Mouse (Mus musculus): ENCODE data around the gene Dner.
A peak's percentile ranks its signal among the peaks of the same experiment; 100 is the strongest.

Dner gene

GRCm38 (mm10) chr1:84695517-84696411, at the start of gene Dner:
TSS of gene Dner (minus strand) at chr1:84696221.
- DNase-seq (ENCODE audit: low read depth), result peak; percentile 34

GRCm38 (mm10) chr1:84742156-84742555, 46.1 kb upstream of the Dner start:
- DNase-seq (ENCODE audit: low read depth), result no peak

GRCm38 (mm10) chr1:84740080-84740479, 44.1 kb upstream of the Dner start:
- DNase-seq (ENCODE audit: low read depth), result no peak

- DNase-seq (ENCODE audit: low read depth), result no peak
Measured at GRCm38 (mm10) chr1:84737097-84737496, 41.1 kb upstream of the Dner start.

- peak; percentile 74 for DNase-seq (ENCODE audit: low read depth)
Measured at GRCm38 (mm10) chr1:84733799-84734198, 37.8 kb upstream of the Dner start.

- DNase-seq (ENCODE audit: low read depth), result no peak
Measured at GRCm38 (mm10) chr1:84731763-84732162, 35.7 kb upstream of the Dner start.

- peak; percentile 40 for DNase-seq (ENCODE audit: low read depth)
Measured at GRCm38 (mm10) chr1:84722841-84723240, 26.8 kb upstream of the Dner start.

- DNase-seq (ENCODE audit: low read depth), result no peak
Measured at GRCm38 (mm10) chr1:84722371-84722770, 26.4 kb upstream of the Dner start.

- DNase-seq (ENCODE audit: low read depth), result no peak
Measured at GRCm38 (mm10) chr1:84721942-84722341, 25.9 kb upstream of the Dner start.

- no peak for DNase-seq (ENCODE audit: low read depth)
Measured at GRCm38 (mm10) chr1:84709810-84710785, 14.1 kb upstream of the Dner start.

GRCm38 (mm10) chr1:84709406-84709805, 13.4 kb upstream of the Dner start:
- DNase-seq (ENCODE audit: low read depth), result no peak

- no peak for DNase-seq (ENCODE audit: low read depth)
Measured at GRCm38 (mm10) chr1:84700254-84700653, 4.2 kb upstream of the Dner start.

- peak; percentile 59 for DNase-seq (ENCODE audit: low read depth)
Measured at GRCm38 (mm10) chr1:84697136-84697535, 1.1 kb upstream of the Dner start.

- DNase-seq (ENCODE audit: low read depth), result no peak
Measured at GRCm38 (mm10) chr1:84694688-84695474, 1.1 kb downstream of the Dner start.

- no peak for DNase-seq (ENCODE audit: low read depth)
Measured at GRCm38 (mm10) chr1:84677910-84678309, 18.1 kb downstream of the Dner start.

- no peak for DNase-seq (ENCODE audit: low read depth)
Measured at GRCm38 (mm10) chr1:84668100-84668846, 27.7 kb downstream of the Dner start.

- no peak for DNase-seq (ENCODE audit: low read depth)
Measured at GRCm38 (mm10) chr1:84667660-84668059, 28.4 kb downstream of the Dner start.

GRCm38 (mm10) chr1:84664377-84665118, 31.5 kb downstream of the Dner start:
- no peak for DNase-seq (ENCODE audit: low read depth)

- no peak for DNase-seq (ENCODE audit: low read depth)
Measured at GRCm38 (mm10) chr1:84646781-84647180, 49.2 kb downstream of the Dner start.

- no peak for DNase-seq (ENCODE audit: low read depth)
Measured at GRCm38 (mm10) chr1:84640463-84640862, 55.6 kb downstream of the Dner start.
